Mouse (Mus musculus): ENCODE results near the gene Gm10803. TPM values are rescaled to one million over a fixed set of nuclear protein-coding genes. Genes with fewer than 3 reads are reported as not detected.

Gene Gm10803
- polyA plus RNA-seq, 1 experiment from 2014 or later: not detected

DNA sequence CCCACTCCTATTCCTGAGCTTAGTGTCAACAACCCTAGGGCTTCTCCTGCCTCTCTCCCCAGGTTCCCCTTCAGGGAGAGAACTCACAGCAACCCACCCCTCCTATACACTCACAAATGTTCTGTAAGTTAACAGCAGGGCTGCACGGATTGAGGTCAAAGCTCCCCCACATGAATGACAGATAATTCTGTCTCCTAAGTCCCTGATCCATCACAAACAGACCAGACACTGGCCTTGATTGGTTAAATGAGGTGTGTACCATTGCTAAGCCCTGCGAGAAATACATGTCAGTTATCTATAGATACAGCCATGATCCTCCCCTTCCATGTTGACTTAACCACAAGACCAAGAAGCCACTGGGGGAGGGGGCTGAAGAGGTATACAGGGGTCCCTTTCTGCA lies 31.3 kb downstream of the Gm10803 start:
- Histone ChIP-seq H3K27ac (replicated peaks) (no peak overlapping the region), H3K36me3 (no peaks in the 10 kb centered on the region), H3K4me3 (replicated peaks) (no peak overlapping the region), H3K27me3 (no peaks in the 10 kb centered on the region), H3K4me2 (replicated peaks) (no peak overlapping the region), H3K4me1 (peaks cover 22% of the 10 kb centered on the region), H3K9me3 (replicated peaks) (no peaks in the 10 kb centered on the region), H3K9ac (no peak overlapping the region)
- 39% methylated on average over 2 of the region's 2 CpGs for WGBS
- no peak for ATAC-seq (ENCODE audit: insufficient number of reproducible peaks, low FRiP score, low TSS enrichment, low read depth)

DNA sequence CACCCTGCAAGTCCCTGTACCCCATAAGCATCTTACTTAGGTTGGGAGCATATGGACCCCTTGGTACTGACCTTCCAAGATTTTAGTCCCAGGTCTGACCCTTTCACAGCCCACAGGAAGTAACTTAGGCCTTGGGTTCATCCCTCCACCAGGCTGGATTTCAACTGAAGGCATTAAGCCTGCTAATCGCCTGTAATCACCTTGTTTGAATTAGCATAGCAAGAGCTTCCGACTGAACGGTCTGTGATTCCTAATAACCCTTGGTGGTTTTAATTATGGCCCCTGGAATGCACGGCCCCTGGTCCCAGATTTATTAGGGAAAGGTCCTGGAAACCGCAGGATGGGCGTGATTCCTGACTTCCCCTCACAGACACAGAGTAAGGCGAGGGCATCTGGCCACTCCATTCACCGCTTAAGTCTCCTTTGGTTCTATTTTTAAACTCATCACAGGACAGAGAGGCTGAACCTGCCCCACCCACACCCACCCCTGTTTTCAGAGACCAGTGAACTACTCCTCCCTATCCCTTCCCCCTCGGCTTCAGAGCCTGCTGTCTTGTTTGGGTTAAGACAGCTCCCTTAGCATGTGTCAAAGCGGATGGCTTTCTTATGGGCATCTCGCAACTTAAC lies 31.9 kb downstream of the Gm10803 start:
- H3K36me3 ChIP-seq: no peaks in the 10 kb centered on the region
- H3K4me3 ChIP-seq (replicated peaks): no peak overlapping the region
- H3K27me3 ChIP-seq: no peaks in the 10 kb centered on the region

DNA sequence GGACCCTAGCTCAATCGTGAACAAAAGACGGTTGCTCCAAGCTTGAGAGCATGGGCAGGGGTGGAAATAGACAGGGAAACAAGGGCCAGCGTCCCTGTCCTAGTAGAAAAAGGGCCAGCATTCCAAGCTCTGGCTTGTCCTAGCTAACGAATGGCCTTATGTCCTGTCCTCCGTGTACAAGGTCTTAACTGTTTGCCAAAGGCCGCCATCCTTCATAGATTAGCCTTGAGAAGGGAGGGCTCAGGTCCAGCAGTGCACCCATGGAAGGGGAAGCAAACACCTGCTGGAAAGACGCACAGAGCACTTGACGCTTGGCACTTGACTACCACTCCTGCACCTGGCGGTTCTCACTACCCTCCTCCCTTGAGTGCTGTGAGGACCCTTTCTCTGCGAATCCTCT lies 32.8 kb downstream of the Gm10803 start:
- Histone ChIP-seq H3K4me3 (replicated peaks) (no peak overlapping the region), H3K9me3 (replicated peaks) (no peaks in the 10 kb centered on the region), H3K4me1 (peaks cover 31% of the 10 kb centered on the region), H3K9ac (no peak overlapping the region), H3K4me2 (replicated peaks) (no peak overlapping the region), H3K36me3 (no peaks in the 10 kb centered on the region), H3K27me3 (no peaks in the 10 kb centered on the region), H3K27ac (replicated peaks) (no peak overlapping the region)
- ATAC-seq (ENCODE audit: insufficient number of reproducible peaks, low FRiP score, low TSS enrichment, low read depth): no peak
- WGBS: 81% methylated on average over 10 of the region's 10 CpGs

More for the DNA sequence above, 31.9 kb downstream of the Gm10803 start:
- no peaks in the 10 kb centered on the region for H3K9me3 ChIP-seq (replicated peaks)
- no peak overlapping the region for H3K9ac ChIP-seq
- no peak overlapping the region for H3K4me2 ChIP-seq (replicated peaks)
- 0 out of 2 replicates have a peak, but pooled peaks have one; percentile 34 for ATAC-seq (ENCODE audit: insufficient number of reproducible peaks, low FRiP score, low TSS enrichment, low read depth)
- peaks cover 25% of the 10 kb centered on the region for H3K4me1 ChIP-seq
- 30% methylated on average over 11 of the region's 11 CpGs for WGBS
- H3K27ac ChIP-seq (replicated peaks): no peak overlapping the region

DNA sequence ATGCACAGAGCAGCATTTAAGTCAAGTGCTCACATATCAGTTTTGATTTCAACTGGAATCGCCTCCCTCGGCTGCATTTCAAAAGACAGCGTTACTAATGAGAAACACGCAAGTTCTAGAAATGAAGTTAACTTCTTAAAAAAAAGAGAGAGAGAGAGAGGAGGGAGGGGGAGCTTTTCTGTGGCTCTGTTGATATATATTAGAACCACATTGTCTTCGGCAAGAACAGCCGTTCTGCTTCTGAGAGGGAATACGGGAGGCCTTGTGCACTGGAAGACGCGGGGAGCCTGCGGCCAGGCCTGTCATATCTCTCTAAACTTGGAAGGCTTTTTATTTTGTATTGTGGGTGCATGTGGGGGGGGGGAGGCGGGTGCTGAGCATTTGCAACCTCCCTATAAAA lies 36.8 kb downstream of the Gm10803 start:
- no peak overlapping the region for H3K4me3 ChIP-seq (replicated peaks)
- no peak overlapping the region for H3K4me2 ChIP-seq (replicated peaks)
- H3K9ac ChIP-seq: no peak overlapping the region
- peak overlapping the region; percentile 68 for H3K27ac ChIP-seq (replicated peaks)
- peak; percentile 73; the same call in 1 of the 2 replicates for ATAC-seq (ENCODE audit: insufficient number of reproducible peaks, low FRiP score, low TSS enrichment, low read depth)
- no peaks in the 10 kb centered on the region for H3K36me3 ChIP-seq
- 25% methylated on average over 11 of the region's 11 CpGs for WGBS
- H3K4me1 ChIP-seq: peaks cover 47% of the 10 kb centered on the region
- no peaks in the 10 kb centered on the region for H3K9me3 ChIP-seq (replicated peaks)
- H3K27me3 ChIP-seq: no peaks in the 10 kb centered on the region

DNA sequence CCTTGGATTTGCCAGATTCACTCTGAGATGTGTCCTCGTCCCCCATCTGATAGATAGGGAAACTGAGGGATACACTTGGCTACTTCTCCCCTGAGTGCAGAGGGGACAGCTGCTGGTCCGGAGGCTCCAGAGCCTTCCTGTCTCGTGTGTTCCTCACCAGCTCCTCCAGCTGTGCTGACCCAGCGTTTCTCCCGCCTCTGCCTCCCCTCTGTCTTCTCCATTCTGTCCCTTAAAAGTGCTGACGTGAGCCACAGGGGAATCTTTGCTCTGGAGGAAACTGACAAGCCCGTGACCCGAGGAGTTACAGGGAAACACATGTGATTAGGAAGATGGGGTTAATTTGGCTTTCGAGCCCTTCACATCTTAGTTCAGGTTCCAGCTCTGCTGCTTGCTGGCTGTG lies 39.4 kb downstream of the Gm10803 start:
- Histone ChIP-seq H3K36me3 (no peaks in the 10 kb centered on the region), H3K27me3 (no peaks in the 10 kb centered on the region), H3K4me3 (replicated peaks) (no peak overlapping the region), H3K4me1 (peaks cover 36% of the 10 kb centered on the region), H3K4me2 (replicated peaks) (no peak overlapping the region), H3K9me3 (replicated peaks) (no peaks in the 10 kb centered on the region), H3K9ac (no peak overlapping the region), H3K27ac (replicated peaks) (peak overlapping the region; percentile 11; the same call in 1 of the 2 replicates)
- 39% methylated on average over 9 of the region's 9 CpGs for WGBS
- ATAC-seq (ENCODE audit: insufficient number of reproducible peaks, low FRiP score, low TSS enrichment, low read depth): no peak

DNA sequence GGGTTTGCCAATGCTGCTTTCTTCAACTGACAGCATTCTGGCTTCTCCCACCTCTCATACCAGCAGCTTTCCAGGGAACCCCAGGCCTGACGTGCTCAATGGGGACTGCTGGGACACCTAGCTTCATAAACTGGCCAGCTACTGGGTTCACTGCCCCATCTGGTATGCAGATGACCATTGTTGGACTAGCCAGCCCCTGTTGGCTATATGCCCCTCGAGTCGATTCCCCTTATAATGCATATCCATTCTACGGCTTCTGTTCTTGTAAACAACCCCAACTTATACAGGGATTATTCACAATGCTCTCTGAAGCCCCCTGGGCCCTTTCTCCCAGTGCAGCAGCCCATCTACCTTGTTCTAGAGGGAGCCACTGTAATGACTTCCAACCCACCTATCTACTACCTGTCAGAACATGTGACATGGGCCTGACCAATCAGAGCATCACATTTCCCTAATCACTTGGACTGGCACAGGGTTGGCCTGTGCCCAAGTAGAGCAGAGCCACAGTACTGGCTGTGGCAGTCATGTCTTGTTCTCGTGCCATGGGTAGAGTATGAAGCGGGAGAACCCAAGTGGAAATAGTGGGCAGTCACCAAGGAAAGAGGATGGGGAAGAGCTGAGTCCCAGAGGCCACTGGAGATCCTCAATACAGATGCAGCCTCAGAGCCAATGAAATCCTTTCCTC lies 44.4 kb downstream of the Gm10803 start:
- ATAC-seq (ENCODE audit: insufficient number of reproducible peaks, low FRiP score, low TSS enrichment, low read depth): no peak
- Histone ChIP-seq H3K4me2 (replicated peaks) (no peak overlapping the region), H3K4me1 (peaks cover 7% of the 10 kb centered on the region), H3K27me3 (no peaks in the 10 kb centered on the region), H3K36me3 (no peaks in the 10 kb centered on the region), H3K9ac (no peak overlapping the region), H3K9me3 (replicated peaks) (no peaks in the 10 kb centered on the region), H3K27ac (replicated peaks) (no peak overlapping the region), H3K4me3 (replicated peaks) (no peak overlapping the region)
- 90% methylated on average over 6 of the region's 6 CpGs for WGBS

DNA sequence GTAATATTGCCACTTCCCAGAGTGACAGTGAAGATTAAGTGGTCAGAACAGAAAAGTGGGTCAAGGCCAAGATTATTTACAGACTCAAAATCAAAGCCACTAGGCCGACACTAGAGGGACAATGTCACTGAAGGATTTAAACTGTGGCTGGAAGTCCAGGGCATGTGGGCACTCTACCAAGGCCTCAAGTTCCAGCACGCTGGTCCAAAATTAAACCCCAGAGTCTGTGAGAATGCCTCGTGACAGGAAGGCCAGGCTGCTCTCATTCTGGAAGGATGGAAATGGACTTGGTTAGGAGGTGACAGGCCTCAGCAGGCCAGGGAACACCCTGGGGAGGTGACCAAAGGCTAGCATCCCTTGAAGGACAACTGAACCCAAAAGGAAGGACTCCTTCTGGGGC lies 48.4 kb downstream of the Gm10803 start:
- Histone ChIP-seq H3K27me3 (no peaks in the 10 kb centered on the region), H3K9ac (no peak overlapping the region), H3K4me1 (peaks cover 18% of the 10 kb centered on the region), H3K4me3 (replicated peaks) (no peak overlapping the region), H3K36me3 (no peaks in the 10 kb centered on the region), H3K27ac (replicated peaks) (no peak overlapping the region), H3K9me3 (replicated peaks) (no peaks in the 10 kb centered on the region), H3K4me2 (replicated peaks) (no peak overlapping the region)
- WGBS: 71% methylated on average over 3 of the region's 3 CpGs
- ATAC-seq (ENCODE audit: insufficient number of reproducible peaks, low FRiP score, low TSS enrichment, low read depth): no peak

DNA sequence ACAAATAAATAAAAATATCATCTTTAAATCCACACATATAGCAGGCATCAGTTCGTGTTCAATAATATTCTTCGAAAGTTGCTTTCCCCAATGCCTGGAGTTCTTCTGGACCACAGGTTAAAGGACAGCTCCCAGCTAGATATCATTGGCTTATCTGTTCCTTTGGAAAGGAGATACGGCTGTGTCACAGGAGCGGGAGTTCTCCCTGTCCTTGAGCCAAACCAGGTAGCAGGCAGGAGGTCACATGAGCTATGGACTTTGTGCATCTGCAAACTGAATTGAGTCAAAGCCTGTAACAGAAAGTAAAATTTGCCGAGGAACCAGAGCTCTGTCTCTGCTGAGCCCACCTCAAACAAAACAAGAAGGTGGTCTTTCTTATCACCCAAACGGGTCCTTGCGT lies 52.7 kb downstream of the Gm10803 start:
- 78% methylated on average over 7 of the region's 7 CpGs for WGBS
- H3K36me3 ChIP-seq: no peaks in the 10 kb centered on the region
- H3K27me3 ChIP-seq: peaks cover 3% of the 10 kb centered on the region; the same call in 1 of the 2 replicates
- no peak overlapping the region for H3K4me2 ChIP-seq (replicated peaks)
- no peak overlapping the region for H3K4me3 ChIP-seq (replicated peaks)
- H3K9me3 ChIP-seq (replicated peaks): no peaks in the 10 kb centered on the region
- no peak overlapping the region for H3K27ac ChIP-seq (replicated peaks)
- H3K4me1 ChIP-seq: peaks cover 42% of the 10 kb centered on the region
- H3K9ac ChIP-seq: no peak overlapping the region
- no peak for ATAC-seq (ENCODE audit: insufficient number of reproducible peaks, low FRiP score, low TSS enrichment, low read depth)

Other genes with a start within 250 kb of the Gm10803 start
- 25.5 and 27.6 TPM in 2 replicates for gene Tspan18, start 226.1 kb upstream of the Gm10803 start, polyA plus RNA-seq (2015; fragmentation: Nextera tagmentation; extraction: Ambion mirVana)
- gene Cd82, start 97.4 kb upstream of the Gm10803 start, polyA plus RNA-seq (2015; fragmentation: Nextera tagmentation; extraction: Ambion mirVana): 84.0 and 86.6 TPM in 2 replicates
- 14.3 and 14.9 TPM in 2 replicates for gene Alx4, start 81.8 kb downstream of the Gm10803 start, polyA plus RNA-seq (2015; fragmentation: Nextera tagmentation; extraction: Ambion mirVana)

Data from embryonic facial prominence, embryonic 15.5 days (tissue).